Mouse (Mus musculus): ENCODE measurements at regions not wholly inside any gene's neighbourhood (a gene's known extent, or its start where the extent isn't known, plus 50 kb on each side); places are given as distances from the start of the nearest gene placed in this dataset.

DNA sequence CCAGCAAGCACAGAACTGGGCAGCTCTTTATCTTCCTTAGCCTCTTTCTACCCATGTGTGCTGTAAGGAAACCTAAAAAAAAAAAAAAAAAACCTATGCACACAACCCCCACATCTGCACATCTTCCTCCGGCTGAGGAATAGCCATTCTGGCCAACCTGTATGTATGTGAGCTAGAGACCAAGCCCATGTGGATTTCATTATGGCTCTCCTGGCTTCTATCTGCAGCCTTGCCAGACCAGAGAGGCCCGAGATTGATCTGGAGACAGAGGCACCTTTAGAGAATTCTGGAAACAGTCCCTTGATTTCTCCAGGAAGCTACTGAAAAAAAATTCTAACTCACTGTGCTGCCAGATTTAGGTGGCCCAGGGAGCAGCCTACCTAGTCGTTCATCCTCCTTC is 281.5 kb upstream of the Mki67 start:
- no peak for DNase-seq

DNA sequence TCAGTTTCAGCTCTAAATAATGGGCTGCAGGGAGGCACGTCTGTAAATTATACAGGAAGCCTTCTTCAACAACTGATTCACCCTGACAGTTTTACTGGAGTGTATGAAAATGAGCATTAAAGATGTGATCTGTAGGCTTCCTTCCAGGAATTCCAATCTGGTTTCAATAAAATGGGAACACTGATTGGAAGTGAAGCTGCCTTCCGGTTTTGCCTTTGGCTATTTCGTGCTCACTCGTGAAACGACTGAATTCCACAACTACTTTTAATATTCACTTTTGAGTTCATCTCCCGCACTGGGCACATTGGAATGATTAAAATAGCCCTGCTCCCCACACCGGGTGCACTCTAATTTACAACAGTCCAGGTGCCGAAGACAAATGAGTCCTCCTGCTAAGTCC is 286.2 kb upstream of the Mki67 start:
- DNase-seq: no peak

- no peak for DNase-seq
These were observed 287.1 kb upstream of the Mki67 start for GRCm38 (mm10) chr7:136003291-136003690.

GRCm38 (mm10) chr7:136007796-136008455 is 291.8 kb upstream of the Mki67 start:
- peak in 1 of 2 experiments; percentile 8 for DNase-seq

DNA sequence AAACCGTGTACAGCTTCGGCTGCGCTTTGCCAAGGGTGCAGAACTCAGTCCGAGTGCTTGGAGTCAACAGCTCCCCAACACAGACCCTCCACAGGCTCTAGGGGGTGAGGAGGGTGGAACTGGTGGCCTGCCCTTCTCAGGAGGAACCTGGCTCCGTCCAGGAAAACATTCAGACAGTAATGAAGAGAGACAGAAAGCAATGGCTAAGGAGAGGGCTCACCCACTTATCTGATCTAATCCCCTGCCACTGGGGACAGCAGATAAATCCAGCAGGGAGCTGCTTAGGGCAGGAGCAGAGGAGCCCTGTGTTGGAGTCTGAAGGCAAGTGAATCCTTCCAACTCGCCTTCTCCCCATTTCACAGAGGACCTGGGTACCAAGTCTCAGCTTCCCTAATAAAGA is 292.3 kb upstream of the Mki67 start:
- DNase-seq: no peak

GRCm38 (mm10) chr7:136010013-136010412 is 293.9 kb upstream of the Mki67 start:
- DNase-seq: peak; percentile 35 to 71

DNA sequence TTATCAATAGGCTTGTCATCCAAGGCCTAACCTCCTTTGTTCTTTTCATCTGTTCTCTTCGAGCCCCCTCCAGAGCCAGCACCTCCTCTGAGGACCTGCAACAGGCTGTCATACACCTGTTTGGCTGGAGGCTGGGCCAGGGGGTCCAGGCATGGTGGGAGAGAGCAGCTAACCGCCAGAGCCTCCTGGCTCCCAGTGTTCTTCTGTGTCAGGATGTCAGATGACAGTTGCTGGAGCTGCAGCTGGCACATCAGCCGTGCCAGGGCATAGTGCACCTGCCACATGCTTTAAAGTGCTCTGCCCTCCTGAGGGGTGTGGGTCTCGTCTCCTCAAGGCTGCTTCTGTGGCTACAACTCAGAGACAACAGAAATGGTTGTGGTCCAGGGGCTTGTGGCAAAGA is 298.5 kb upstream of the Mki67 start:
- no peak for DNase-seq

- DNase-seq: no peak
These were observed 300.8 kb upstream of the Mki67 start for GRCm38 (mm10) chr7:136016918-136017317.

- no peak for DNase-seq
These were observed 304.4 kb upstream of the Mki67 start for GRCm38 (mm10) chr7:136020577-136020976.

GRCm38 (mm10) chr7:136021071-136021470 is 304.9 kb upstream of the Mki67 start:
- DNase-seq: no peak

GRCm38 (mm10) chr7:136022781-136023448 is 306.8 kb upstream of the Mki67 start:
- DNase-seq: no peak

- DNase-seq: peak; percentile 27 to 36
These were observed 310.3 kb upstream of the Mki67 start for GRCm38 (mm10) chr7:136026451-136026850.

DNA sequence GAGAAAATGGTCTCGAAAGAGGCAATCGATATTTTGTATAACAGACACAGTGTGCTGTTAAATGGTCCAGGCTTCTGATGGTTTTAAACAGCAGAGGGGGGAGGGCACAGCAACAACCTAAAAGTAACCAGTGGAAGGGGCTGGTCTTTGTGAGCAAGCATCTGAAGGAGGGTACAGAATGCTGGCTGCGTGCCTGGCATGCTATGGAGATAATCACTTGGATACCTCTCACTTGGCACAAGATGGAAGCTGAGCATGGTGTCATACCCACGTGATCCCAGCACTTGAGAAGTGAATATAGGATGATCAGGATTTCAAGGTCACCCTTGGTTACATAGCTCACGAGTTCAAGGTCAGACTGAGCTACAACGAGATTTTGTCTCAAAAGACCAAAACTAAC is 315.9 kb upstream of the Mki67 start:
- no peak for DNase-seq

DNA sequence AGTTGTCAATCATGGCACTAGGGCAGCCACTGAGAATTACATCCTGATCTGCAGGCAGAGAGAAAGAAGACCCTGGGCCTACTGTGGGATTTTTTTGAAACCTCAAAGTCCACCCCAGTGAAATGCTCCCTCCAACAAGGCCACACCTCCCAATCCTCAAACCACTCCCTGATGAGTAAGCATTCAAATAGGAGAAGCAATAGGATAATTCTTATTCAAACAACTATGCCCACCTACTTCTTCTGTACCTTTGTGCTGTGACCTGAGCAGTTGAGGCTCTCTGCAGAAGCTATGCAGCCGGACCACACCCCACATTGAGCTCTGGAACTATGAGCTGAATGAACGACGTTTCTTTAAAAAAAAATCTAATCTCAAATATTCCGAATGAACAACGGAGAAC is 317.4 kb upstream of the Mki67 start:
- DNase-seq: no peak

- no peak for DNase-seq
These were observed 319.6 kb upstream of the Mki67 start for GRCm38 (mm10) chr7:136035735-136036134.

GRCm38 (mm10) chr7:136038072-136038471 is 321.9 kb upstream of the Mki67 start:
- no peak for DNase-seq

- DNase-seq: no peak
These were observed 322.7 kb upstream of the Mki67 start for GRCm38 (mm10) chr7:136038906-136039305.

GRCm38 (mm10) chr7:136041921-136042320 is 325.8 kb upstream of the Mki67 start:
- DNase-seq: no peak

DNA sequence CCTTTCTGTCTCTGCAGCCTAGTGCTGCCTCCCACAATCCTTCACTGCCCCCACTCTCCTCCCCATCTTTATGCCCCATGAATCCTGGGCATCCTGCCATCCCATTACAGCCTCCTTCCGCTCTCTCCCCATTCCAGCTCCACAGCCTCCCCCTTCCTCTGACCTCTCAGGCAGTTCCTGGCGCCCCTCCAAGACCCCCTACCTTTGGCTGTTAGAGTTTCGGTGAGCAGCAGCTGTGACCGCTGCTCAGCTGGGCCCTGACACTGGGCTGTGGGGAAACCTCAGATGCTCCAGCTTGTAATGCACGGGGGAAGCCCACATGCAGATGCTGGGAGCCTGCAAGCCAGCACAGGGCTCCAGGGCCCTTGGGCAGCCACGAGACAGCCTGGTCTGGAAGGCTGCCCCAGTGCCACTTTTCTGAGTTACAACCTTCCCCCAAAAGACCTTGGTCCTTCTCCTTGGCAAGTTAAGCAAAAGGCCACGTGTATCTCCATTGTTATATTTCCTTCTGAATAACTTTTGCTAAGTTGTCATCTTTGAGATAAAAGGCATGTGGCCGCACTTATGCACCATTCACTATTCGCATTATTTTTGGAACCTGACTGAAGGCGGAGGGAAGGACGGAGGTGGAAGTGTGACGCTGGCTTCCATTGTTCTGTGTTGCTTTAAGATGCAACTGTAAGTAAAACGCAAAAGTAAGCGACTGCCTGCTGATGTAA is 330.6 kb upstream of the Mki67 start:
- peak; percentile 82 to 87 for DNase-seq

DNA sequence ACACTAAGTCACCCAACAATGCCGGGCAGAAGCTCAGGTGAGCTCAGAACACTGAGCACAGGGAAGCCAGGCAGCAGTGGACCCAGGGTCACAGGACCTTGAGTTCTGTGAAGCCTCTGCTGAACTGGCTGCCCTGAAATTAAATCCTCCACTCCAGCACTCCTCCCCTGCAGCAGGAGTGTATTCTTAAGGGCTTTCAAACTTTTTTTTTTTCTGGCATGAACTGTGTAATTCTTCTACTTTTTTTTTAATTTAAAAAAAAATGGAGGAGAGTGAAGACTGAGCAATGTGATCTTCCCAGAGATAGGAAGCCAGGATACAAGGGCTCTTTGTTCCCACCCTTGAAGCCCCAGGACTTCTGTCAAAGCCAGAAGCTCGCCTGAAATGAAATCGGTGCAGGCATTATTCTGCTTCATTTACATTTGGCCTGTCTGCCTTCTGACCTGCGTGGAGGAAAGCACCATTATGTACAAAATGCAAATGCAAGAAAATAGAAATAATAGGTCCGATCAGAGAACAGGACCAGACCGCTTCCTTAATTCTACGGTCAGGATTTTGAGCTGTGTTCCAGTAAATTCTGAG is 331.3 kb upstream of the Mki67 start:
- peak in 1 of 2 experiments; percentile 22 for DNase-seq

DNA sequence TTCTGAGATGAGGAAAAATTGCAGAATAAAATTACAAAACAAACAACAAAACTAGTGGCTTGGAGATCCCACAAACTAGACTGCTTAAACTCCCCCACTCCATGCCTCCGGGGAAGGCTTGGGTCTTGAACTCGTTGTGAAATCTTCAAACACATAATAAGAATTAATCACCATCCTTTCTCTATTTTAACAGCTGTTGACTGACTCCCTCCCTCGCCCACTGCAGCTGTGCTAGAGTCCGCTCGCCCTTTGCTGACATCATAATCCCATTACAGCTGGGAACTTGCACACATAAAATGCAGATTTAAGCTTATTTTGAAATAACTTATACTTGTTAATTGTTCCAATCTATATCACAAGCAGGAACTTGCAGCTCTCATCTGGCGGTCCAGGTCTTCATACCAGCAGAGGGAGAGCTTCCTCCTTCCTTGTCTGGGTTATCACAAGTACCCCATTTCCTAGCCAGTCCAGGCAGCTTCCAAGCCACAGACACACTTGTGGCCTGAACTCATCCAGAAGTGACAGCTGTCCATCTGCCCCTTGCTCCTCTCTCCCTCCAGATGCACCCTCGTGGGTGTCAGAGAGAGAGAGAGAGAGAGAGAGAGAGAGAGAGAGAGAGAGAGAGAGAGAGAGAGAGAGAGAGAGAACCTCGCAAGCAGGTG is 332.9 kb upstream of the Mki67 start:
- no peak for DNase-seq

GRCm38 (mm10) chr7:136049587-136049930 is 333.4 kb upstream of the Mki67 start:
- DNase-seq: peak in 1 of 2 experiments; percentile 51

DNA sequence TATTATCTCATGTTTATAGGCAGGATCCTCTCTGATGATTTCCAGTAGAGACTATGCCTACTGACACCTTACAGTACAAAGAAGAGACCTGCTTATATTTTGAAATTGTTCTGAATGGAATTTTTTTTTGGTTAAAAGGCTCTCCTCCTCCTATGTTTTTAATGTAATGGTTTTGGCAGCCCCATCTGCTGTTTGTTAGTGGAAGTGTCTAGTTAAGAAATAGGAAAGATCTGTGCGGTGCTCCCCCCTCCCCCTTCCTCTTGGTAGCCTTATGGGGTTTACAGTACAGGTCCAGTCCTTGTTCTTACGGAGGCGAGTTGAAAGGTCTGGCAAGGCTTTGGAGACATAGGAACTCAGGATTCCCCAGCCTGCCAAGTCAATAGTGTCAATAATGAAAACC is 334.0 kb upstream of the Mki67 start:
- no peak for DNase-seq

Data from kidney, postnatal 36 days (tissue).